8 mouse cellular contexts compared by ENCODE assay signal in genomic region chr11:101448274-101448746, GRCm38 (mm10). TPM values are rescaled to one million over a fixed set of nuclear protein-coding genes. Genes with fewer than 3 reads are reported as not detected.
A peak's percentile ranks its signal among the peaks of the same experiment; 100 is the strongest.
DNase-seq lines count a peak whose midpoint lies in the region; ATAC-seq and TF ChIP-seq lines count a peak whose summit lies in the region.

Gene Ifi35, plus strand, starts transcription at chr11:101448407.

- peaks cover 15% of the 10 kb centered on the region for H3K36me3 ChIP-seq in neural tube, embryonic 11.5 days (ENCODE audit: control insufficient read depth, insufficient read depth, low read length)
- peaks cover 28% of the 10 kb centered on the region for H3K36me3 ChIP-seq in heart, embryonic 12.5 days
- H3K36me3 ChIP-seq in stomach, postnatal 0 days (ENCODE audit: control insufficient read depth, insufficient read depth, low read length): peaks cover 13% of the 10 kb centered on the region

- TF ChIP-seq EP300 in stomach, postnatal 0 days (optimal IDR thresholded peaks at IDR 0.05): no peak

- DNase-seq in neural tube, embryonic 11.5 days (ENCODE audit: low spot score): no peak
- no peak for DNase-seq in neural tube, embryonic 10.5 days (ENCODE audit: extremely low spot score, low spot score)
- peak; percentile 49 for DNase-seq in embryo, embryonic 10.5 days (ENCODE audit: low spot score)
- peak; percentile 85 for DNase-seq in kidney, postnatal 10 days
- DNase-seq in stomach, postnatal 0 days (ENCODE audit: low spot score): peak; percentile 89
- no peak for DNase-seq in layer of hippocampus, postnatal 25 days (ENCODE audit: extremely low spot score in 1 of 2, low spot score in 1 of 2)

- 33% methylated on average over 10 of the region's 10 CpGs for WGBS in neural tube, embryonic 11.5 days
- 15% methylated on average over 10 of the region's 10 CpGs for WGBS in heart, embryonic 12.5 days
- 10% methylated on average over 10 of the region's 10 CpGs for WGBS in stomach, postnatal 0 days

- H3K27ac ChIP-seq in neural tube, embryonic 11.5 days (ENCODE audit: low read depth, low read length): no peak within 1 kb of the TSS
- H3K27ac ChIP-seq in heart, embryonic 12.5 days (ENCODE audit: poor library complexity, severe bottlenecking): peak within 1 kb of the TSS; percentile 61
- peak within 1 kb of the TSS; percentile 93 for H3K27ac ChIP-seq in stomach, postnatal 0 days (replicated peaks)

- TF ChIP-seq CTCF in stomach, postnatal 0 days (IDR thresholded peaks at IDR 0.05; ENCODE audit: low read depth): no peak

- H3K4me2 ChIP-seq in neural tube, embryonic 11.5 days (ENCODE audit: low read depth): 0 out of 2 replicates have a peak within 1 kb of the TSS, but pooled peaks have one; percentile 9
- peak within 1 kb of the TSS; percentile 63 for H3K4me2 ChIP-seq in heart, embryonic 12.5 days
- H3K4me2 ChIP-seq in stomach, postnatal 0 days (replicated peaks; ENCODE audit: low read depth): peak within 1 kb of the TSS; percentile 70

- 0 out of 2 replicates have a peak within 1 kb of the TSS, but pooled peaks have one; percentile 7 for H3K9ac ChIP-seq in neural tube, embryonic 11.5 days (ENCODE audit: low read length)
- peak within 1 kb of the TSS; percentile 57 for H3K9ac ChIP-seq in heart, embryonic 12.5 days
- peak within 1 kb of the TSS; percentile 72 for H3K9ac ChIP-seq in stomach, postnatal 0 days (ENCODE audit: low read length)

- H3K27me3 ChIP-seq in neural tube, embryonic 11.5 days (ENCODE audit: control insufficient read depth, insufficient read depth, low read length): no peaks in the 10 kb centered on the region
- H3K27me3 ChIP-seq in heart, embryonic 12.5 days (replicated peaks): no peaks in the 10 kb centered on the region
- no peaks in the 10 kb centered on the region for H3K27me3 ChIP-seq in stomach, postnatal 0 days (ENCODE audit: control insufficient read depth, insufficient read depth, low read length)

- no peak for ATAC-seq in neural tube, embryonic 11.5 days (ENCODE audit: insufficient read depth, low FRiP score, low TSS enrichment)
- peak; percentile 79 for ATAC-seq in heart, embryonic 12.5 days (ENCODE audit: insufficient number of reproducible peaks, low FRiP score)
- peak; percentile 97 for ATAC-seq in megakaryocyte, adult 5-6 weeks (ENCODE audit: poor library complexity, severe bottlenecking)
- peak; percentile 82 for ATAC-seq in stomach, postnatal 0 days (ENCODE audit: low FRiP score, low TSS enrichment)

- H3K9me3 ChIP-seq in neural tube, embryonic 11.5 days (ENCODE audit: control insufficient read depth, low read length): no peaks in the 10 kb centered on the region
- no peaks in the 10 kb centered on the region for H3K9me3 ChIP-seq in heart, embryonic 12.5 days (replicated peaks)
- H3K9me3 ChIP-seq in stomach, postnatal 0 days (ENCODE audit: control insufficient read depth, low read length): no peaks in the 10 kb centered on the region

- peak within 1 kb of the TSS; percentile 15; the same call in 1 of the 2 replicates for H3K4me3 ChIP-seq in neural tube, embryonic 11.5 days (ENCODE audit: low read depth, low read length)
- H3K4me3 ChIP-seq in heart, embryonic 12.5 days: peak within 1 kb of the TSS; percentile 54
- H3K4me3 ChIP-seq in stomach, postnatal 0 days (ENCODE audit: low read depth, low read length): peak within 1 kb of the TSS; percentile 53

- peaks cover 3% of the 10 kb centered on the region; the same call in 1 of the 2 replicates for H3K4me1 ChIP-seq in neural tube, embryonic 11.5 days (ENCODE audit: control insufficient read depth, insufficient read depth, low read length)
- H3K4me1 ChIP-seq in heart, embryonic 12.5 days (replicated peaks): peaks cover 40% of the 10 kb centered on the region
- H3K4me1 ChIP-seq in stomach, postnatal 0 days (replicated peaks; ENCODE audit: control insufficient read depth, insufficient read depth): 0 out of 2 replicates have a peak, but pooled peaks cover 2% of the 10 kb centered on the region

RNA-seq across cellular contexts. Expression of gene Ifi35, which starts in this region (rescaled TPM):
- 2.4 and 3.1 TPM in 2 replicates for polyA plus RNA-seq in neural tube, embryonic 11.5 days (2014; fragmentation: Nextera tagmentation; extraction: Ambion mirVana)
- 11.5 and 12.3 TPM in 2 replicates for polyA plus RNA-seq in heart, embryonic 12.5 days (2016; fragmentation: Nextera tagmentation; extraction: Ambion mirVana)
- 60.6 and 62.4 TPM in 2 replicates for total RNA-seq in megakaryocyte, adult 5-6 weeks (2015)
- total RNA-seq in megakaryocyte, adult 5-6 weeks (2017): 47.3 and 56.5 TPM in 2 replicates
- polyA plus RNA-seq in stomach, postnatal 0 days (2015; fragmentation: Nextera tagmentation; extraction: Ambion mirVana): 37.4 and 37.5 TPM in 2 replicates
- 1 to 10 TPM; 1.9 to 2.2 TPM for total RNA-seq in layer of hippocampus, postnatal 25 days (2021)

Comparison
In these comparisons a context has a peak if more than half of its experiments do, and no peak if none do; other contexts are left out.
1. RNA of gene Ifi35 (total RNA-seq): 47.3 to 62.4 TPM in megakaryocyte, adult 5-6 weeks; 1.9 to 2.2 TPM in layer of hippocampus, postnatal 25 days; every median in the first group is over 10 times any median in the second.
2. DNase-seq: peak in embryo, embryonic 10.5 days (single experiment), kidney, postnatal 10 days (single experiment) and stomach, postnatal 0 days (single experiment); none in neural tube, embryonic 11.5 days (single experiment), neural tube, embryonic 10.5 days (single experiment) and layer of hippocampus, postnatal 25 days (0 of 2).
3. H3K4me2 ChIP-seq: peak in every context shown above with its lines; median percentile 70 in stomach, postnatal 0 days; 63 in heart, embryonic 12.5 days; 9 in neural tube, embryonic 11.5 days.
4. H3K9ac ChIP-seq: peak in every context shown above with its lines; median percentile 72 in stomach, postnatal 0 days; 57 in heart, embryonic 12.5 days; 7 in neural tube, embryonic 11.5 days.
5. Peak in every context shown above with its lines, with median percentiles within 50 percentile points of each other: H3K4me3 ChIP-seq.